Mouse (Mus musculus): ENCODE data around the gene Mto1. TPM values are rescaled to one million over a fixed set of nuclear protein-coding genes. Genes with fewer than 3 reads are reported as not detected.

Mto1 gene
- total and polyA plus RNA-seq, 3 experiments, result 27.7 to 32.3 TPM; not detected in 1

DNA sequence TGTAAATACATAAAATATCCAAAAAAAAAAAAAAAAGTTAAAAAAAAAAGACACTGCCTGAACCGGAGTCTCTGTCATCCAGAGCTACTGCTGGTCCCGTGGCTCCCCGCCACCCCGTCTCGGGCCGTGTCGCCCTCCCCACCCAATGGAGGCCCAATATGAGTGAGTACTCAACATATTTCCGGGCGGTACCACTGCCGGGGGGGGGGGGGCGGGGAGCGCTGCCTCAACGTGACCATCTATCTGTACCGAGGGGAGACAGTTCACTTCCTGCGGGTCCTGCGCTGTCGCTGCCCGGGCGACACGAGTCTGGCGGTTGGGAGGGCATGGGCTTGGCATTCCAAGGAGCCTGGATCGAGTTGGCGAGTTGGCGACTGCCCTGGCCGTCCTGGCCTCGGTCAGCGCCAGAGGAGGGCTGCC lies 20.6 kb upstream of the Mto1 start (continued):
- no peak for TF ChIP-seq MAX (IDR thresholded peaks at IDR 0.05; ENCODE audit: low read length)
- no peak for TF ChIP-seq CTCF (IDR thresholded peaks at IDR 0.05 in 2 of 3, conservative IDR thresholded peaks at IDR 0.05 in 1 of 3; ENCODE audit: control insufficient read depth in 1 of 3, insufficient read depth in 1 of 3, low read depth in 2 of 3, low read length in 3 of 3, poor library complexity in 1 of 3, severe bottlenecking in 1 of 3)
- TF ChIP-seq CHD1 (IDR thresholded peaks at IDR 0.05; ENCODE audit: low read depth, low read length), result peak; percentile 87
- TF ChIP-seq TBP (IDR thresholded peaks at IDR 0.05; ENCODE audit: low read depth, low read length), result 0 out of 2 replicates have a peak, but pooled peaks have one; percentile 37
- TF ChIP-seq E2F4 (IDR thresholded peaks at IDR 0.05; ENCODE audit: borderline replicate concordance, low read depth, low read length), result no peak
- TF ChIP-seq MEF2A (IDR thresholded peaks at IDR 0.05; ENCODE audit: extremely low read depth, insufficient replicate concordance, low read depth, low read length, poor library complexity, severe bottlenecking), result no peak
- TF ChIP-seq EP300 (IDR thresholded peaks at IDR 0.05; ENCODE audit: low read depth in 1 of 2, low read length in 2 of 2), result no peak
- no peak for TF ChIP-seq ZKSCAN1 (IDR thresholded peaks at IDR 0.05; ENCODE audit: low read depth, low read length)
- TF ChIP-seq ZC3H11A (IDR thresholded peaks at IDR 0.05; ENCODE audit: low read depth, low read length), result no peak
- no peak; the same call in 1 of the 2 replicates for TF ChIP-seq POLR2AphosphoS2 (IDR thresholded peaks at IDR 0.05; ENCODE audit: low read length)

DNA sequence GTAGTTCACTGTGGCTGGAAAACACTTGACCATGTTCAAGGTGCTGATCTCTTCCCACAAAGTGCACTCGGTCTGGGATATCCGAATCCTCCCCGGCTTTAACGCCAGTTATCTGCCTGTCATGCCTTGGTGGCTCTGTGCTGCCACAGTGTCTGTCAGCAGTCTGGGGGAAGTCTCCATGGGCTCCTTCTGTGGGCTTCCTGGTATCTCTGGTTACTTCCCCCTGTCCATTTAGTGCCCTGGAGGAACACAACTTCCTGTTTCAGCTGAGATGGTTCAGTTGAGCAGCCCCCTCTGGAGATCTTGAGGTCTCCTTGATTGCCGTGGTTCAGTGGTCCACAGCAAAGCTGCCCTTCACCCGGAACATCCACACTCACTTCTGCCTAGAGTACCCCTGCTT lies 19.8 kb upstream of the Mto1 start:
- peak overlapping the region; percentile 81 to 83 for H3K4me3 ChIP-seq (ENCODE audit: control insufficient read depth in 1 of 2, insufficient read depth in 1 of 2, low read depth in 2 of 2, low read length in 2 of 2)

More for the DNA sequence above, 19.8 kb upstream of the Mto1 start:
- Histone ChIP-seq H3K27ac (ENCODE audit: control insufficient read depth, low read depth, low read length) (peak overlapping the region; percentile 65), H3K36me3 (ENCODE audit: control insufficient read depth in 1 of 2, insufficient read depth in 2 of 2, low read length in 2 of 2) (peaks cover 3 to 4% of the 10 kb centered on the region in 2 experiments; a peak in 2 of 4 replicates), H3K4me1 (ENCODE audit: control insufficient read depth in 1 of 2, insufficient read depth in 2 of 2, low read length in 2 of 2) (peaks cover 0 to 9% of the 10 kb centered on the region in 2 experiments; a peak in 2 of 4 replicates), H3K79me2 (ENCODE audit: control insufficient read depth, insufficient read depth, low read length, poor library complexity) (peaks cover 2% of the 10 kb centered on the region; the same call in 1 of the 2 replicates), H3K9me3 (replicated peaks; ENCODE audit: insufficient read depth, low read length) (no peaks in the 10 kb centered on the region), H3K27me3 (ENCODE audit: control insufficient read depth in 1 of 2, insufficient read depth in 2 of 2, low read length in 2 of 2) (no peaks in the 10 kb centered on the region), H3K9ac (ENCODE audit: control insufficient read depth, low read depth, low read length, poor library complexity, severe bottlenecking) (peak overlapping the region; percentile 92)
- DNase-seq (ENCODE audit: low read depth, low spot score), result peak; percentile 88
- TF ChIP-seq GATA1 (IDR thresholded peaks at IDR 0.05; ENCODE audit: low read depth, low read length) (no peak), MEF2A (IDR thresholded peaks at IDR 0.05; ENCODE audit: extremely low read depth, insufficient replicate concordance, low read depth, low read length, poor library complexity, severe bottlenecking) (no peak), NELFE (IDR thresholded peaks at IDR 0.05; ENCODE audit: low read depth, low read length) (peak; percentile 63; the same call in 1 of the 2 replicates), MXI1 (IDR thresholded peaks at IDR 0.05; ENCODE audit: low read depth, low read length) (peak; percentile 54; the same call in 1 of the 2 replicates), BHLHE40 (IDR thresholded peaks at IDR 0.05; ENCODE audit: borderline replicate concordance, low read depth, low read length) (no peak), POLR2A (IDR thresholded peaks at IDR 0.05; ENCODE audit: control insufficient read depth in 1 of 2, insufficient read depth in 1 of 2, low read depth in 1 of 2, low read length in 2 of 2, poor library complexity in 1 of 2) (peak in 1 of 2 experiments; percentile 64; a peak in 3 of 4 replicates), ZNF384 (IDR thresholded peaks at IDR 0.05; ENCODE audit: low read depth, low read length) (no peak), CHD1 (IDR thresholded peaks at IDR 0.05; ENCODE audit: low read depth, low read length) (no peak), POLR2AphosphoS2 (IDR thresholded peaks at IDR 0.05; ENCODE audit: low read length) (0 out of 2 replicates have a peak, but pooled peaks have one; percentile 22), RCOR1 (IDR thresholded peaks at IDR 0.05; ENCODE audit: low read depth, low read length) (0 out of 2 replicates have a peak, but pooled peaks have one; percentile 32), ELF1 (IDR thresholded peaks at IDR 0.05; ENCODE audit: low read depth, low read length) (peak; percentile 78; the same call in 1 of the 2 replicates), MAFK (IDR thresholded peaks at IDR 0.05; ENCODE audit: borderline replicate concordance, low read depth, low read length) (no peak), HCFC1 (IDR thresholded peaks at IDR 0.05; ENCODE audit: low read depth, low read length) (peak; percentile 40; the same call in 1 of the 2 replicates), ETS1 (IDR thresholded peaks at IDR 0.05; ENCODE audit: low read depth, low read length) (0 out of 2 replicates have a peak, but pooled peaks have one; percentile 17), MAX (IDR thresholded peaks at IDR 0.05; ENCODE audit: low read length) (peak; percentile 20; the same call in 1 of the 2 replicates), MYC (IDR thresholded peaks at IDR 0.05; ENCODE audit: low read depth, low read length) (0 out of 2 replicates have a peak, but pooled peaks have one; percentile 63), TBP (IDR thresholded peaks at IDR 0.05; ENCODE audit: low read depth, low read length) (peak; percentile 80), CTCF (IDR thresholded peaks at IDR 0.05 in 2 of 3, conservative IDR thresholded peaks at IDR 0.05 in 1 of 3; ENCODE audit: control insufficient read depth in 1 of 3, insufficient read depth in 1 of 3, low read depth in 2 of 3, low read length in 3 of 3, poor library complexity in 1 of 3, severe bottlenecking in 1 of 3) (no peak), ZMIZ1 (IDR thresholded peaks at IDR 0.05; ENCODE audit: low read depth, low read length) (peak; percentile 58; the same call in 1 of the 2 replicates), MAZ (IDR thresholded peaks at IDR 0.05; ENCODE audit: low read depth, low read length) (0 out of 2 replicates have a peak, but pooled peaks have one; percentile 30), SIN3A (IDR thresholded peaks at IDR 0.05; ENCODE audit: low read length) (peak; percentile 63), CHD2 (IDR thresholded peaks at IDR 0.05; ENCODE audit: low read length) (no peak), TCF12 (IDR thresholded peaks at IDR 0.05; ENCODE audit: low read depth, low read length) (peak; percentile 42; the same call in 1 of the 2 replicates)
